Mouse (Mus musculus): ENCODE data around the gene Lrguk. TPM values are rescaled to one million over a fixed set of nuclear protein-coding genes. Genes with fewer than 3 reads are reported as not detected.

Lrguk gene
- polyA plus RNA-seq, 2 experiments, result 0.02 TPM; not detected in 1

DNA sequence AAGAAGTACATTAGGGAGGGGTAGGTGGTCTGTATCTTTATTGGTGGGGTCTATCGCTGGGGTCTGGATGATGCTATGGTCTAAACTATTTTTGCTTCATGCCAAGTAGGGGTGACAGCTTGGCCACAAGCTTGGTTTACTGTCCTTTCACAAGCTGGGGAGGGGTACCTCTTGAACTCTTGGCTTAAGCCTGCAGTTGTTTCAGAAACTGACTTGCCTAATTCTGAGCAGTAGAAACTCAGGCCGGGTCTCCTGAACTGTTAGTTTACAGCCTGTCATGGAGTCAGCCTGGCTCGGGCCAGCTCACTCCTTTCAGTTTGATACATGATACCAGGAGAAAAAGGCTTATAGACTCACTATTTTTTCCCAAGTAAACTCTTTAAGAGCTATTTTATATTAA lies 109.1 kb downstream of the Lrguk start:
- Histone ChIP-seq H3K4me3 (ENCODE audit: insufficient read depth in 1 of 2, low read depth in 2 of 2, low read length in 2 of 2) (no peak overlapping the region), H3K27ac (no peak overlapping the region), H3K4me2 (ENCODE audit: low read depth) (no peak overlapping the region), H3K36me3 (replicated peaks; ENCODE audit: control insufficient read depth, insufficient read depth, low read depth) (no peaks in the 10 kb centered on the region), H3K4me1 (replicated peaks; ENCODE audit: control insufficient read depth in 2 of 2, insufficient read depth in 2 of 2, low read length in 1 of 2) (no peaks in the 10 kb centered on the region), H3K27me3 (ENCODE audit: control insufficient read depth, insufficient read depth, low read length) (no peaks in the 10 kb centered on the region), H3K9ac (replicated peaks) (no peak overlapping the region), H3K9me3 (ENCODE audit: control insufficient read depth, low read length) (no peaks in the 10 kb centered on the region)
- 64% methylated on average over 3 of the region's 3 CpGs for WGBS (ENCODE audit: insufficient replicate concordance)
- TF ChIP-seq EP300 (IDR thresholded peaks at IDR 0.05; ENCODE audit: low read depth), result no peak
- no peak for TF ChIP-seq CTCF (IDR thresholded peaks at IDR 0.05; ENCODE audit: low read depth)
- DNase-seq (ENCODE audit: low read depth in 3 of 3, low spot score in 3 of 3) (no peak), ATAC-seq (ENCODE audit: insufficient read depth) (no peak)

DNA sequence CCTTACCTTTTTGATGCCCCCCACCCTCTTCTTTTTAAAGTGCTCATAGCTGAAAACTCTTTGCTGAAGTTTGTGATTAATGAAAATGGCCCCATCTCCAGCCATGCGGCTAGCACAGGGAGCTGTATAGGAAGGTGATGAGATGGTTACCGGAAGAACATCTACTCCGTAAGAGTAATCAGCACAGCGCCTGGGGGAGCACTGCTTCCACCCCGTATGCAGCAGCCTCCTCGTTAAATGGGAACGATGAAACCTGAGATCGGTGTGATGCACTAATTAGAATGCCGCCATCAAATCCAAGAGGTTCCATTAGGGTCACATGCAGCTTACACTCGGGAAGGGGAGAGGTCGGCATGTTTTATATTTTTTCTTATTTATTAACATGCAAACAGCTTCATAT lies 113.7 kb downstream of the Lrguk start:
- Histone ChIP-seq H3K4me1 (replicated peaks; ENCODE audit: control insufficient read depth in 2 of 2, insufficient read depth in 2 of 2, low read length in 1 of 2) (no peaks in the 10 kb centered on the region), H3K9ac (replicated peaks) (no peak overlapping the region), H3K27me3 (ENCODE audit: control insufficient read depth, insufficient read depth, low read length) (no peaks in the 10 kb centered on the region), H3K4me3 (ENCODE audit: insufficient read depth in 1 of 2, low read depth in 2 of 2, low read length in 2 of 2) (no peak overlapping the region), H3K27ac (no peak overlapping the region), H3K36me3 (replicated peaks; ENCODE audit: control insufficient read depth, insufficient read depth, low read depth) (no peaks in the 10 kb centered on the region), H3K4me2 (ENCODE audit: low read depth) (no peak overlapping the region), H3K9me3 (ENCODE audit: control insufficient read depth, low read length) (no peaks in the 10 kb centered on the region)
- ATAC-seq (ENCODE audit: insufficient read depth) (no peak), DNase-seq (ENCODE audit: low read depth in 3 of 3, low spot score in 3 of 3) (no peak)
- WGBS (ENCODE audit: insufficient replicate concordance), result 72% methylated on average over 11 of the region's 11 CpGs
- no peak for TF ChIP-seq EP300 (IDR thresholded peaks at IDR 0.05; ENCODE audit: low read depth)
- no peak for TF ChIP-seq CTCF (IDR thresholded peaks at IDR 0.05; ENCODE audit: low read depth)

DNA sequence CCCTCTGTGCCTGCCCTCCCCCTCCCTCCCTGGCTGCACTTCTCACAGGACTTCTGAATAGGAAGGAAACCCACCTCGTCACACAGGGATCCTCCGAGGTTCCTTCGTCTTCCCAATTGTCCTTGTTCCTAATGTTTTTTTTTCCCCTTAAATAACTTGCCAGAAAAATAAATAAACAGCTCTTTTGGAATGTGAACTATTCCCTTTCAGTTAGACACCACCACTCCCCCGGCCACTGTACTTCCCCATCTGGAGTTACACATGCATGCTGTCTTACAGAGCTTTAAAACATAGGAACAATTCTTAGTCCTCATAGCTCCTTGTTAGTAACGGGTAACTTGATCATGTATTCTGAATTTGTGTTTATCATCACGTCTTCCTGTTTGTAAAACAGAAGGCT lies 116.8 kb downstream of the Lrguk start:
- H3K36me3 ChIP-seq (replicated peaks; ENCODE audit: control insufficient read depth, insufficient read depth, low read depth), result no peaks in the 10 kb centered on the region
- TF ChIP-seq EP300 (IDR thresholded peaks at IDR 0.05; ENCODE audit: low read depth) (no peak), CTCF (IDR thresholded peaks at IDR 0.05; ENCODE audit: low read depth) (no peak)
- H3K4me2 ChIP-seq (ENCODE audit: low read depth), result no peak overlapping the region
- H3K27me3 ChIP-seq (ENCODE audit: control insufficient read depth, insufficient read depth, low read length), result no peaks in the 10 kb centered on the region
- no peak overlapping the region for H3K4me3 ChIP-seq (ENCODE audit: insufficient read depth in 1 of 2, low read depth in 2 of 2, low read length in 2 of 2)
- no peaks in the 10 kb centered on the region for H3K4me1 ChIP-seq (replicated peaks; ENCODE audit: control insufficient read depth in 2 of 2, insufficient read depth in 2 of 2, low read length in 1 of 2)
- H3K9ac ChIP-seq (replicated peaks), result no peak overlapping the region
- no peaks in the 10 kb centered on the region for H3K9me3 ChIP-seq (ENCODE audit: control insufficient read depth, low read length)
- no peak for DNase-seq (ENCODE audit: low read depth in 3 of 3, low spot score in 3 of 3)
- ATAC-seq (ENCODE audit: insufficient read depth), result no peak
- no peak overlapping the region for H3K27ac ChIP-seq
- 50% methylated on average over 6 of the region's 6 CpGs for WGBS (ENCODE audit: insufficient replicate concordance)

DNA sequence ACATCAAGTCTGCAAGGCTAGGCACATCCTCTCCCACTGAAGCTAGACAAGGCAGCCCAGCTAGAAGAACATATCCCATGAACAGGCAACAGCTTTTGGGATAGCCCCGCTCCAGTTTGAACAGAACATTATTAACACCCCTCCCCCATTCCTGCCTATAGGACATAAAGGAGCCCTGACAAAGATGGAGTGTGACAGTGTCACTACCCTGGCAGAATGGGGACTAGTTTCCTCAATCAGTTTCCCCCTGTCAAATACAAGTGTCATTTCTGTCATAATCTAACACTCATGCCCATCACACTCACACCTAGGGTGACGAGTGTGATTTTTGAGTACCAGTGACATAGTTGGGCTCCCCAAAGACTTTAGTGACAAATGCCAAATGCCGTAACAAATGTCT lies 118.8 kb downstream of the Lrguk start:
- no peak for ATAC-seq (ENCODE audit: insufficient read depth)
- no peaks in the 10 kb centered on the region for H3K36me3 ChIP-seq (replicated peaks; ENCODE audit: control insufficient read depth, insufficient read depth, low read depth)
- 72% methylated on average over 3 of the region's 3 CpGs for WGBS (ENCODE audit: insufficient replicate concordance)

DNA sequence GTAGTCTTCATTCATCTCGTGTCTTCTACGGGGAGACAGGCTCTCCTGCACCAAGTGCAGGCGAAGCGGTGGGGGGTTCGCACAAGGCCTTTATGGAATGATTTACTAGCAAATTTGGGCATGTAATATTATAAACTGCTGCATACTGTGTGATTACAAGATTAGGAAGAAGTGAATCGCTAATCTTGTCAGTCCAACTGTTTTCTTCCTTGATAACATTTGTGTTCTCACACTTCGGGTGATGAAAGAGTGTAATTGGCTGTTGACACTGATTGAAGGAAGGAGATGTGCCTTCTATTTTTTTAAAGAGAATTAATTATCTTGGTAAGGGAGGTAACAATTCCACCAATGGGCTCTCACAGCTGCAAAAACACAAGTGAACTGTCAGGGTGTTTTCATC lies 119.4 kb downstream of the Lrguk start:
- DNase-seq (ENCODE audit: low read depth in 3 of 3, low spot score in 3 of 3) (no peak), ATAC-seq (ENCODE audit: insufficient read depth) (no peak)
- Histone ChIP-seq H3K4me1 (replicated peaks; ENCODE audit: control insufficient read depth in 2 of 2, insufficient read depth in 2 of 2, low read length in 1 of 2) (peaks cover under 1 to 2% of the 10 kb centered on the region in 2 experiments; a peak in 2 of 4 replicates), H3K9me3 (ENCODE audit: control insufficient read depth, low read length) (no peaks in the 10 kb centered on the region), H3K9ac (replicated peaks) (no peak overlapping the region), H3K27ac (no peak overlapping the region), H3K4me3 (ENCODE audit: insufficient read depth in 1 of 2, low read depth in 2 of 2, low read length in 2 of 2) (no peak overlapping the region), H3K27me3 (ENCODE audit: control insufficient read depth, insufficient read depth, low read length) (no peaks in the 10 kb centered on the region), H3K4me2 (ENCODE audit: low read depth) (no peak overlapping the region), H3K36me3 (replicated peaks; ENCODE audit: control insufficient read depth, insufficient read depth, low read depth) (no peaks in the 10 kb centered on the region)
- TF ChIP-seq CTCF (IDR thresholded peaks at IDR 0.05; ENCODE audit: low read depth), result no peak
- no peak for TF ChIP-seq EP300 (IDR thresholded peaks at IDR 0.05; ENCODE audit: low read depth)
- 69% methylated on average over 7 of the region's 7 CpGs for WGBS (ENCODE audit: insufficient replicate concordance)

More for the DNA sequence above, 118.8 kb downstream of the Lrguk start:
- H3K27me3 ChIP-seq (ENCODE audit: control insufficient read depth, insufficient read depth, low read length), result no peaks in the 10 kb centered on the region
- no peak for DNase-seq (ENCODE audit: low read depth in 3 of 3, low spot score in 3 of 3)
- no peaks in the 10 kb centered on the region for H3K9me3 ChIP-seq (ENCODE audit: control insufficient read depth, low read length)
- H3K9ac ChIP-seq (replicated peaks), result no peak overlapping the region
- TF ChIP-seq CTCF (IDR thresholded peaks at IDR 0.05; ENCODE audit: low read depth), result no peak
- TF ChIP-seq EP300 (IDR thresholded peaks at IDR 0.05; ENCODE audit: low read depth), result no peak
- 0 out of 4 replicates have a peak, but pooled peaks cover 0 to under 1% of the 10 kb centered on the region in 2 experiments for H3K4me1 ChIP-seq (replicated peaks; ENCODE audit: control insufficient read depth in 2 of 2, insufficient read depth in 2 of 2, low read length in 1 of 2)
- H3K4me3 ChIP-seq (ENCODE audit: insufficient read depth in 1 of 2, low read depth in 2 of 2, low read length in 2 of 2), result no peak overlapping the region
- H3K4me2 ChIP-seq (ENCODE audit: low read depth), result no peak overlapping the region
- H3K27ac ChIP-seq, result no peak overlapping the region
